Mouse (Mus musculus) CH12.LX (cell line): ENCODE measurements around the gene Ankzf1. TPM values are rescaled to one million over a fixed set of nuclear protein-coding genes. Genes with fewer than 3 reads are reported as not detected.

Source experiments
- DNase-seq: peaks from one replicate; pipeline ENCODE4 v3.0.0-alpha.2; 2013; ENCODE audit errors: extremely low read depth
- H3K27ac ChIP-seq: 2 replicates; pipeline ENCODE4 v1.5.1; 2012; ENCODE audit warnings: low read depth, mild to moderate bottlenecking, control low read depth, moderate library complexity; ENCODE audit not compliant: insufficient read depth
- H3K27me3 ChIP-seq: replicated peaks from 2 replicates; pipeline ENCODE3; 2012; ENCODE audit warnings: inconsistent platforms
- H3K36me3 ChIP-seq, 2 experiments: replicated peaks in 1 of 2; 2 replicates each; pipeline versions ENCODE3 to v1.6.1; 2012; ENCODE audit warnings: inconsistent platforms in 1 of 2, low read length in 1 of 2, mild to moderate bottlenecking in 1 of 2, mixed read lengths in 1 of 2, moderate library complexity in 1 of 2; ENCODE audit not compliant: control insufficient read depth in 1 of 2, insufficient read depth in 1 of 2
- H3K4me1 ChIP-seq, 2 experiments: 2 replicates each; pipeline ENCODE4 v1.6.1; 2012; ENCODE audit warnings: inconsistent platforms in 1 of 2, moderate library complexity in 1 of 2; ENCODE audit not compliant: insufficient read depth in 2 of 2, control insufficient read depth in 1 of 2
- H3K4me2 ChIP-seq: 2 replicates; pipeline ENCODE4 v1.6.1; 2012; ENCODE audit warnings: low read depth, mild to moderate bottlenecking, control low read depth; ENCODE audit not compliant: poor library complexity, insufficient read depth, severe bottlenecking
- H3K4me3 ChIP-seq, 3 experiments: fragments of 150-350 bp in 1 of 3; sonication (generic) in 1 of 3; replicated peaks in 1 of 3; 2 replicates each; pipeline versions ENCODE3 to v1.5.1; 2011 to 2012; ENCODE audit warnings: low read depth in 2 of 3, low read length in 2 of 3, mild to moderate bottlenecking in 2 of 3, moderate library complexity in 2 of 3, control low read depth in 1 of 3, improper control_type of control experiment in 1 of 3, inconsistent platforms in 1 of 3, mixed read lengths in 1 of 3; ENCODE audit not compliant: poor library complexity in 1 of 3
- H3K79me2 ChIP-seq: replicated peaks from 2 replicates; pipeline ENCODE4 v1.6.1; 2012; ENCODE audit warnings: mild to moderate bottlenecking, moderate library complexity; ENCODE audit not compliant: control insufficient read depth, poor library complexity, insufficient read depth, severe bottlenecking; ENCODE audit errors: extremely low read depth
- H3K9ac ChIP-seq: 2 replicates; pipeline ENCODE4 v1.6.1; 2012; ENCODE audit warnings: low read depth, mild to moderate bottlenecking, control low read depth, moderate library complexity; ENCODE audit not compliant: insufficient read depth
- H3K9me3 ChIP-seq: replicated peaks from 2 replicates; pipeline ENCODE3; 2012; ENCODE audit warnings: low read length, inconsistent platforms, mixed read lengths
- BHLHE40 ChIP-seq: IDR thresholded peaks from 2 replicates; pipeline ENCODE4 v1.6.1; 2011; ENCODE audit warnings: mild to moderate bottlenecking, low read depth, low read length, improper control_type of control experiment
- CHD2 ChIP-seq: IDR thresholded peaks from 2 replicates; pipeline ENCODE4 v1.6.1; 2011; ENCODE audit warnings: low read length, improper control_type of control experiment
- CTCF ChIP-seq, 2 experiments: IDR thresholded peaks in 1 of 2; conservative IDR thresholded peaks in 1 of 2; 2 replicates each; pipeline ENCODE4 v1.5.1; 2011 to 2012; ENCODE audit warnings: low read depth in 2 of 2, low read length in 2 of 2, improper control_type of control experiment in 1 of 2, inconsistent platforms in 1 of 2, mild to moderate bottlenecking in 1 of 2, moderate library complexity in 1 of 2
- EP300 ChIP-seq: IDR thresholded peaks from 2 replicates; pipeline ENCODE4 v1.6.1; 2011; ENCODE audit warnings: low read length, improper control_type of control experiment
- ETS1 ChIP-seq: conservative IDR thresholded peaks from 2 replicates; pipeline ENCODE4 v1.6.1; 2012; ENCODE audit warnings: low read depth, mild to moderate bottlenecking, inconsistent platforms, low read length, improper control_type of control experiment, moderate library complexity
- GABPA ChIP-seq: IDR thresholded peaks from 2 replicates; pipeline ENCODE4 v1.6.1; 2012; ENCODE audit warnings: low read depth, low read length, improper control_type of control experiment, inconsistent platforms; ENCODE audit not compliant: insufficient replicate concordance
- JUN ChIP-seq: IDR thresholded peaks from 2 replicates; pipeline ENCODE4 v1.6.1; 2011; ENCODE audit warnings: low read depth, mild to moderate bottlenecking, low read length, improper control_type of control experiment, moderate library complexity; ENCODE audit not compliant: insufficient read depth
- KAT2A ChIP-seq: IDR thresholded peaks from 2 replicates; pipeline ENCODE4 v1.6.1; 2012; ENCODE audit warnings: low read length, improper control_type of control experiment, inconsistent platforms; ENCODE audit not compliant: insufficient replicate concordance
- MAFK ChIP-seq: IDR thresholded peaks from 2 replicates; pipeline ENCODE4 v1.6.1; 2011; ENCODE audit warnings: low read length, improper control_type of control experiment; ENCODE audit not compliant: insufficient replicate concordance
- MAZ ChIP-seq: IDR thresholded peaks from 2 replicates; pipeline ENCODE4 v1.6.1; 2012; ENCODE audit warnings: low read depth, mild to moderate bottlenecking, inconsistent platforms, low read length, improper control_type of control experiment, moderate library complexity
- MXI1 ChIP-seq: IDR thresholded peaks from 2 replicates; pipeline ENCODE4 v1.6.1; 2011; ENCODE audit warnings: mild to moderate bottlenecking, low read depth, low read length, improper control_type of control experiment
- NELFE ChIP-seq: IDR thresholded peaks from 2 replicates; pipeline ENCODE4 v1.6.1; 2011; ENCODE audit warnings: low read depth, low read length, improper control_type of control experiment
- TBP ChIP-seq: conservative IDR thresholded peaks from 2 replicates; pipeline ENCODE4 v1.6.1; 2011; ENCODE audit warnings: low read depth, low read length, improper control_type of control experiment
- ZNF384 ChIP-seq: IDR thresholded peaks from 2 replicates; pipeline ENCODE4 v1.6.1; 2012; ENCODE audit warnings: low read depth, low read length, improper control_type of control experiment, inconsistent platforms
- dilution Hi-C: fragments of 300-500 bp; cut with MboI; formaldehyde crosslinking; loops from 2 replicates; pipeline ENCODE4 v1.14.3; 2020; ENCODE audit warnings: low sequenced_read_pairs; ENCODE audit not compliant: extremely low pct_unique_long_range_greater_than_20kb, extremely low pct_ligation_motif_present
- in situ Hi-C: fragments of 300-500 bp; cut with MboI; formaldehyde crosslinking; loops from 3 replicates; pipeline ENCODE4 v1.14.3; 2019; ENCODE audit warnings: low sequenced_read_pairs, low pct_ligation_motif_present, low pct_unique_long_range_greater_than_20kb, mixed read lengths
- polyA plus RNA-seq: library from polyadenylated mRNA; unstranded; fragments of >175 nt; gene quantifications from 2 replicates; pipeline ENCODE4 v1.2.1, GENCODE M21; 2012; ENCODE audit warnings: low read depth; ENCODE audit not compliant: insufficient read length
- total RNA-seq, 2 experiments: library from RNA; depleted of rRNA; stranded (reverse); fragments of 300-350 nt in 1 of 2; fragments of >200 nt in 1 of 2; gene quantifications; 2 replicates each; pipeline ENCODE4 v1.2.3; 2012 to 2014

Ankzf1 gene
- total and polyA plus RNA-seq, 3 experiments: 13.3 to 20.4 (median 19.6) TPM

DNA sequence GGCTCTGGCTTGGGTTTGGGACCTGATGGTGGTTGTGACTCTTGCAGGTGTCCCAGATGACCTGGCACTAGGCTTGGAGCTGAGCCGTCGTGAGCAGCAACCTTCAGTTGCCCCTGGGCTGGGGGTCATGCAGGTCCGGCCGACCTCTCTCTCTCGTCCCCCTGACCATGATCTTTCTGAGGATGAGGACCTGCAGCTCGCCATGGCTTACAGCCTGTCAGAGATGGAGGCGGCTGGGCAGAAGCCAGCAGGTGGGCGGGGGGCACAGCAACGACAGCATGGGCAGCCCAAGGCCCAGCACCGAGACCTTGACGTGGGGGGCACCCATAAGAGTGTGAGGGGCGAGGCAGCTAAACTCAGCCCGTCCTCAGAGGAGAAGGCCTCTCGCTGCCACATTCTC lies 51.5 kb downstream of the Ankzf1 start:
- Histone ChIP-seq H3K4me3 (no peak overlapping the region), H3K27ac (no peak overlapping the region), H3K36me3 (peaks cover 37 to 84% of the 10 kb centered on the region in 2 experiments), H3K9me3 (no peaks in the 10 kb centered on the region), H3K4me1 (peaks cover 0 to 6% of the 10 kb centered on the region in 2 experiments; a peak in 1 of 4 replicates), H3K9ac (no peak overlapping the region), H3K4me2 (no peak overlapping the region), H3K79me2 (no peaks in the 10 kb centered on the region), H3K27me3 (no peaks in the 10 kb centered on the region)
- dilution Hi-C loops: no loop called here
- DNase-seq: no peak
- in situ Hi-C loops: no loop called here
- no peak for TF ChIP-seq NELFE
- TF ChIP-seq EP300: no peak
- TF ChIP-seq MXI1: no peak
- TF ChIP-seq ZNF384: no peak
- no peak for TF ChIP-seq JUN

GRCm38 (mm10) chr1:75244175-75244826 lies 52.4 kb downstream of the Ankzf1 start:
- H3K4me3 ChIP-seq: no peak overlapping the region
- no peak overlapping the region for H3K27ac ChIP-seq
- H3K36me3 ChIP-seq: peaks cover 36 to 75% of the 10 kb centered on the region in 2 experiments
- TF ChIP-seq GABPA: no peak
- no peak for TF ChIP-seq CTCF (conservative IDR thresholded peaks at IDR 0.05 in 1 of 2, IDR thresholded peaks at IDR 0.05 in 1 of 2; ENCODE audit: low read depth in 2 of 2, low read length in 2 of 2)
- no peak for TF ChIP-seq ETS1
- TF ChIP-seq TBP: no peak
- TF ChIP-seq CHD2: no peak
- no peak for TF ChIP-seq MAZ
- no peak for TF ChIP-seq MXI1
- TF ChIP-seq BHLHE40: no peak
- TF ChIP-seq MAFK: no peak
- TF ChIP-seq KAT2A: no peak
- TF ChIP-seq EP300: no peak
- DNase-seq: no peak
- in situ Hi-C loops (no loop called here), dilution Hi-C loops (no loop called here)
- no peak overlapping the region for H3K4me2 ChIP-seq
- H3K79me2 ChIP-seq: no peaks in the 10 kb centered on the region
- peaks cover 0 to 8% of the 10 kb centered on the region in 2 experiments; a peak in 2 of 4 replicates for H3K4me1 ChIP-seq
- no peaks in the 10 kb centered on the region for H3K27me3 ChIP-seq
- no peaks in the 10 kb centered on the region for H3K9me3 ChIP-seq
- H3K9ac ChIP-seq: no peak overlapping the region
